Mouse (Mus musculus): Measurements from ENCODE around the gene 8030474K03Rik.

- TF ChIP-seq CTCF (IDR thresholded peaks at IDR 0.05; ENCODE audit: insufficient read depth, low read depth, low read length): no peak
- TF ChIP-seq POLR2A (IDR thresholded peaks at IDR 0.05; ENCODE audit: insufficient read depth, low read depth, low read length): no peak
Measured at GRCm38 (mm10) chrX:101764621-101765020, 29.8 kb upstream of the 8030474K03Rik start.

Measured in olfactory bulb, adult 2 months (tissue).